Mouse (Mus musculus) left cerebral cortex, postnatal 25 days (tissue): ENCODE results near the gene Nbl1. TPM values are rescaled to one million over a fixed set of nuclear protein-coding genes. Genes with fewer than 3 reads are reported as not detected.
A peak's percentile ranks its signal among the peaks of the same experiment; 100 is the strongest.

Experiments used
- DNase-seq, 2 experiments: peaks; one replicate each; pipeline ENCODE4 v3.0.0; 2022; ENCODE audit warnings: low spot score in 2 of 2, mixed read lengths in 1 of 2
- intact Hi-C: fragments of 180-260 bp; cut with DNase I; formaldehyde crosslinking; loops from one replicate; pipeline ENCODE4 v1.15.1; 2025
- total RNA-seq, 2 experiments: library from RNA; stranded (reverse); gene quantifications; 2 replicates each; pipeline ENCODE4 v1.2.3; 2021

Gene Nbl1
- total RNA-seq, 2 experiments from 2014 or later: 65.9 to 78.4 TPM

GRCm38 (mm10) chr4:139078313-139078712 lies 14.5 kb downstream of the Nbl1 start:
- peak in 1 of 2 experiments; percentile 47 for DNase-seq
- intact Hi-C loops: loop anchor here (1.0 to 5.0 kb wide), 3 partner anchors 81 to 156 kb away; partner anchors contain the start of gene Tmco4

DNA sequence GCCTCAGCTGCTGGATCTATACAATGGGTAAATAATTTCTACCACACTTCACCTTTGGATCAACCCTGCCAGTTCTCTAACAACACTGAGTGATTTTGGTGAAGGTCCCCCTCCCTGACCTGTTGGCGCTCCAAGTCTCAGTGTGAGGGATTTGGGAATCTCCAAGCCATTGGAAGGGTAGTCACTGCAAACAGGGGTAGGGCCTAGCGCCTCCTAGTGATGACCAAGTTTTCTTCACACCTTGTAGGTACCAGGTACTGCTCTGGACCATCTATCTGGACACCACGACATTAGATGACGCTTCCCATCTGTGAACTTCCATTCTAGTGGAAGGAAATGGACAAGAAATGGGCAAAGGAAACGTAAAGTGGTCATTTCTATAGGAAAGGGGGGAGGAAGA lies 16.9 kb downstream of the Nbl1 start:
- intact Hi-C loops: loop anchor here (5.0 kb wide), 2 partner anchors 79 to 104 kb away; partner anchors contain the start of gene Tmco4
- peak in 1 of 2 experiments; percentile 61 for DNase-seq

- peak in 1 of 2 experiments; percentile 58 for DNase-seq
- intact Hi-C loops: loop anchor here (5.0 kb wide), 2 partner anchors 78 to 103 kb away; partner anchors contain the start of gene Tmco4
These were observed 17.6 kb downstream of the Nbl1 start, which contains the start of gene Htr6 for GRCm38 (mm10) chr4:139075041-139075711. Gene Htr6, minus strand, starts transcription at chr4:139075570.

DNA sequence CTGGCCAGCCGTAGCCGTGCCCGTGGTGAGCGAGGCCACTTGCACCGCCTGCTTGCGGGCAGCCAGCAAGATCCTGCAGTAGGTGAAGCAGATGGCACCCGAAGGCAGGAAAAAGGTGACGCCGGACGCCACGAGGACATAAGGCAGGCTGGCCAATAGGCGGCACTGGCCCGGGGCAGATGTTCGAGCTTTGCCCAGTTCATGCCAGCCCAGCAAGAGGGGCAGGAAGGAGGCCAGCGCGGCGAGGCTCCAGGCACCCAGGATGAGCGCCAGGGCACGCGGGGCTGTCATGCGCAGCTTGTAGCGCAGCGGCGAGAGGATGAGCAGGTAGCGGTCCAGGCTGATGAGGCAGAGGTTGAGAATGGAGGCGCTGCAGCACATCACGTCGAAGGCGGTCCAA lies 18.7 kb downstream of the Nbl1 start:
- intact Hi-C loops: no loop called here
- no peak for DNase-seq

DNA sequence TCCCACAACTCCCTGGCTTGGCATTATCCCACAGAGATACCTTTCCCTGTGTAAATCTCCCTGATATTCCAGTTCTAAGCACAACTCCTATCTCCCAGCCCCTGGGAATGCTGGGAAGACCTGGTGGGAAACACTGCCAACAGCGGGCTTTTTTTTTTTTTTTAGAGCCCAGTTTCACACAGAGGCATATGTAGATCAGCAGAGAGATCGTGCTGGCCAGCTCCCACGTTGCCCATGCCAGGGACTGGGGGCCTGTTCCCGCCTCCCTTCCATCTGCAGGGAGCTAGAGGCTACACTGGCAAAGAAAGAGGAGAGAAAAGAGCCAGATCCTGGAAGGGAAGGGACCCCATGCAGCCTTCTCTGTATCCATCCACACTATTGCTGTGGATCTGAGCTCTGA lies 24.5 kb downstream of the Nbl1 start:
- DNase-seq: peak in 1 of 2 experiments; percentile 93
- intact Hi-C loops: no loop called here

DNA sequence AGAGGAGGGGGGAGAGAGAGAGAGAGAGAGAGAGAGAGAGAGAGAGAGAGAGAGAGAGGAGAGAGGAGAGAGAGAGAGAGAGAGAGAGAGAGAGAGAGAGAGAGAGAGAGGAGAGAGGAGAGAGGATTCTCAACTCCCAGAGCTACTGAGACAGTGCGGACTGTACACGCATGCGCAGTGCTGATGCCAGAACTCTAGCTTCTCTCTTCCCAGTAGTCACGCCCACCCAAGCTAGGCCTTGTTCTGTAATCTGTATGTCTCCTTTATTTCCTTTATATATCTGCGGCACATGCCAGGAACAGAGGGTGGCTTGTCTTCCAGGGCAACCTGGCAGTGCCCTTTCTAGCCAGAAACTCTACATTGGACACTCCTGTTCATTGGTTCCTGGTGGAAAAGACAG lies 28.0 kb downstream of the Nbl1 start:
- peak in 1 of 2 experiments; percentile 56 for DNase-seq
- intact Hi-C loops: no loop called here

GRCm38 (mm10) chr4:139059569-139059968 lies 33.2 kb downstream of the Nbl1 start:
- DNase-seq: no peak
- intact Hi-C loops: no loop called here

- intact Hi-C loops: no loop called here
- no peak for DNase-seq
These were observed 34.8 kb downstream of the Nbl1 start for GRCm38 (mm10) chr4:139058029-139058428.

GRCm38 (mm10) chr4:139057291-139057690 lies 35.5 kb downstream of the Nbl1 start:
- intact Hi-C loops: no loop called here
- no peak for DNase-seq

GRCm38 (mm10) chr4:139055744-139056143 lies 37.0 kb downstream of the Nbl1 start:
- intact Hi-C loops: no loop called here
- no peak for DNase-seq

DNA sequence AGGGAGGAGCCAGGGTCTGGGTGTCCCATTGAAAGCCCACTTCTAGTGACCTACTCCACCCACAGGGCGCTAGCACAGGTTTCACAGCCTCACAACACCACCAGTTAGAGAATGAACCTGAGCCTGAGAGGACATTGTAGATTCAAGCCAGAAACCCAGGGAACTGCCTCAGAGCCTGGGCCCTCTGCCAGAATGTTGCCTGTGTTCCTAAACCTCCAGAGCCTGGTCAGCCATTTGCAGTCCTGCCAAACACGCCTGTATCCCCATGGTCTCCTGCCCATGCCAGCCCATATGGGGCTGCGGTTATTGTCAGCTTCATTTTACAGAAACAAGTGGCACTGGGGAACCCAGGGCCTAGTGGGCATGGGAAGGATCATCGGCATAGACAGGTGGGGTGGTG lies 37.5 kb downstream of the Nbl1 start:
- intact Hi-C loops: no loop called here

GRCm38 (mm10) chr4:139054300-139054923 lies 38.4 kb downstream of the Nbl1 start:
- DNase-seq: peak; percentile 60 to 69
- intact Hi-C loops: no loop called here

More for the DNA sequence above, 37.5 kb downstream of the Nbl1 start:
- DNase-seq: no peak

DNA sequence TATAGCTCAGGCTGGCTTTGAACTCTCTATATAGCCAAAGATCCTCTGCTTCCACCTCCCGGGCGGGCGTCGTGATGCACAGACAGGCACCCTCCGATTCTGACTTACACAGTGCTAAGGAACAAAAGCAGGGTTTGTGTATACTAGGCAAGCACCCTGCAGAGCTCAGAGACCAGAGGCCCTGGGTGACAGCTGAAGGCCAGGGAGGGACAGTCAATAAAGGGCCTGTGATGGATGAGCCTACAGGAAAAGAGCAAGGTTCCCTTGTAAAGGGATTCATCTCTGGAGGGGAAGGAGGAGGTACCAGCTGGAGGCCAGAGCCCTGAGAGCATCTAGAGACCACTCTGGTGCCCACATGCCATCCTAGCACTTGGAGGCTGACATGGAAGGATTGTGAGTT lies 39.4 kb downstream of the Nbl1 start:
- intact Hi-C loops: no loop called here
- no peak for DNase-seq

- no peak for DNase-seq
- intact Hi-C loops: no loop called here
These were observed 40.0 kb downstream of the Nbl1 start for GRCm38 (mm10) chr4:139052796-139053195.

GRCm38 (mm10) chr4:139048518-139048917 lies 44.3 kb downstream of the Nbl1 start:
- intact Hi-C loops: no loop called here

GRCm38 (mm10) chr4:139046354-139046753 lies 46.4 kb downstream of the Nbl1 start:
- DNase-seq: no peak
- intact Hi-C loops: no loop called here

More at GRCm38 (mm10) chr4:139048518-139048917, 44.3 kb downstream of the Nbl1 start:
- peak in 1 of 2 experiments; percentile 80 for DNase-seq

GRCm38 (mm10) chr4:139044566-139044965 lies 48.2 kb downstream of the Nbl1 start:
- DNase-seq: no peak
- intact Hi-C loops: no loop called here

DNA sequence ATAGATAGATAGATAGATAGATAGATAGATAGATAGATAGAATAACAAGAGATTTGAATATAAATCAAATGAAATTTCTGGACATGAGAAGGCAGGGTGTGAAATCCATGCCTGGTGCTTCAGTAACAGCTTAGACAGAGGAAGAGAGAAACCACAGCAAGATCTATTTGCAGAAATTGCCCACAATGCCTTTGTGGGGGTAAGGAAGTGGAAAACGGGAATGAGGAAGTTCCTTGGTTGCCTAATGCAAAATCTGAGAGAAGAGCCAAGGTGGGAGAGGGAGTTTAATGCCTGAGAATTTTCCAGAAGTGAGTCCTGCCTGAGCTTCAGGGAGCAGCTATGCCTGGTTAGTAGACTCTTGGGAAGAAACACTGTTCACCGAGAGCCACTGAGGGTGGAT lies 49.2 kb downstream of the Nbl1 start:
- DNase-seq: no peak
- intact Hi-C loops: no loop called here

GRCm38 (mm10) chr4:139042611-139043010 lies 50.2 kb downstream of the Nbl1 start:
- intact Hi-C loops: no loop called here
- no peak for DNase-seq

GRCm38 (mm10) chr4:139040084-139040839 lies 52.5 kb downstream of the Nbl1 start:
- no peak for DNase-seq
- intact Hi-C loops: no loop called here
